Mouse (Mus musculus): ENCODE results near the gene Smarca4.

Gene Smarca4

GRCm38 (mm10) chr9:21750370-21750769 is 134.4 kb downstream of the Smarca4 start:
- no peak for DNase-seq (ENCODE audit: low spot score in 2 of 2)

- DNase-seq (ENCODE audit: low spot score in 2 of 2): no peak
Observed at GRCm38 (mm10) chr9:21751347-21751746, 135.4 kb downstream of the Smarca4 start.

- DNase-seq (ENCODE audit: low spot score in 2 of 2): no peak
Observed at GRCm38 (mm10) chr9:21752252-21752792, 136.4 kb downstream of the Smarca4 start.

All from cerebellum, postnatal 4 days (tissue).